Mouse (Mus musculus): Measurements from ENCODE around the gene Fam133b. TPM values are rescaled to one million over a fixed set of nuclear protein-coding genes. Genes with fewer than 3 reads are reported as not detected.

The Fam133b gene
- 29.6 and 30.6 TPM in 2 replicates for polyA plus RNA-seq (2012; rRNA removed)

DNA sequence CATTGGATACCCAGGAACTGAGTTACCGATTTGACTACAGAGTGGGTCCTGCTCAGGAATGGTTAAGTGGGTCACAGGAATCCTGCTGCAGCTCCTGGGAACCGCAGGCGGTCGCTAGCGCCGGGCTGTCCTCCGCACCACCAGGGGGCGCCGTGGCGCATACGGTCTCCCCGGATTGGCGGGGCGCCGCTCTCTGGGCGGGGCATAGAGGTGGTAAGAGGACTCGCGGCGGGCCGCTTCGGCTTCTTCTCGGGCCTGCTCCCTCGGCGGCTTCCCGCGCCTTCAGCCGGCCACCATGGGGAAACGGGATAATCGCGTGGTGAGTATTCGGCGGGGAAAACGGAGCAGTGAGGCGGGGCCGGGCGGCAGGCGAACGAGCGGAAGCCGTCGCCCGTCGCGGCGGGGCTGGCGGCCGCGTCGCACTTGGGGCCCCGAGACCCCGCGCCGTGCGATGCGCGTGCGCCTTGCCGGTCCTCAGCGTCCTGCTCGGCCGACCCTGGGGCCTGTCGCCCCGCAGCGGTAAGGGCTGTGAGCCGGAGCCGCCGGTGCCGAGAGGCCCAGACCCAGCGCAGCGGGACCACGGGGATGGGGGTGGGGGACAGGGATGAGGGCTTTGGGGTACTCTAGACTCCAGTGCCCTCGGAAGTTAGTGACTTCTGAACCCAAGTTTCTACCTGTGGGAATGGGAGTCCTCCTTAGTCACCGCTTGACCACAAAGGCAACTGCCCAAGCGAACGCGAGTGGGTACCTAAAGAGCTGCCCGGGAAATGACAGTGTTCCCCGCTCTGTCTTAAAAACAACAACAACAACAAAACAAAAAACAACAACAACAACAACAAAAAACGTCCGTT is at the start of gene Fam133b:
Gene Fam133b (plus strand): TSS at position 205 of the 851 bp plus-strand sequence.
- H3K27ac ChIP-seq (ENCODE audit: insufficient read depth, low read length) = peak within 1 kb of the TSS; percentile 85
- under 1% methylated on average over 73 of the region's 80 CpGs for WGBS
- H3K27me3 ChIP-seq (ENCODE audit: control insufficient read depth, insufficient read depth, low read length) = no peaks in the 10 kb centered on the region
- peak; percentile 91 to 96 for DNase-seq
- H3K4me3 ChIP-seq (replicated peaks; ENCODE audit: insufficient read depth, low read depth, low read length) = peak within 1 kb of the TSS; percentile 70
- peaks cover 8% of the 10 kb centered on the region for H3K4me1 ChIP-seq (ENCODE audit: control insufficient read depth, insufficient read depth, low read length)
- peak; percentile 73 for TF ChIP-seq CTCF (IDR thresholded peaks at IDR 0.05; ENCODE audit: borderline replicate concordance, insufficient read depth, low read depth, low read length)
- TF ChIP-seq POLR2A (IDR thresholded peaks at IDR 0.05; ENCODE audit: borderline replicate concordance, insufficient read depth, low read length) = peak; percentile 53; the same call in 1 of the 2 replicates

DNA sequence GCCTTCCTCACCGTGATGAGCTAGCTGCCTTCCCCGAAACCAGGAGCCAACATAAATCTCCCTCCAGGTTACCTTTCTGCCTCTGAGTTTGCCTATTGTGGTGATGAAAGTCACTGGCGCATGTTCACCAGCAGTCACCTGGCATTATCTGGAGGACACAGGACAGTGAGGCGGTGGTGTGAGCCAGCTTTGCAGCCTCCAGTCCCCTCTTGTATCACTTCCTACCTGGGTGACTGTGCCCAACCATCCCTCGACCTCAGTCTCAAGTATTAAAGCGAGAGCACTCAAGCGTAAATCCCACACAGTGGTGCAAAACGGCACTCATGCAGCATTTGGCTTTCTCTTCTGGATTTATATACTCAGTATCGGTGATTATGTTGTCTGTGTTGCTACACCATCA is 49.7 kb upstream of the Fam133b start:
- Histone ChIP-seq H3K4me1 (ENCODE audit: control insufficient read depth, insufficient read depth, low read length) (no peaks in the 10 kb centered on the region), H3K27me3 (ENCODE audit: control insufficient read depth, insufficient read depth, low read length) (no peaks in the 10 kb centered on the region), H3K27ac (ENCODE audit: insufficient read depth, low read length) (no peak overlapping the region), H3K4me3 (replicated peaks; ENCODE audit: insufficient read depth, low read depth, low read length) (no peak overlapping the region)
- 84% methylated on average over 9 of the region's 9 CpGs for WGBS
- no peak for DNase-seq
- TF ChIP-seq CTCF (IDR thresholded peaks at IDR 0.05; ENCODE audit: borderline replicate concordance, insufficient read depth, low read depth, low read length) (no peak), POLR2A (IDR thresholded peaks at IDR 0.05; ENCODE audit: borderline replicate concordance, insufficient read depth, low read length) (no peak)

DNA sequence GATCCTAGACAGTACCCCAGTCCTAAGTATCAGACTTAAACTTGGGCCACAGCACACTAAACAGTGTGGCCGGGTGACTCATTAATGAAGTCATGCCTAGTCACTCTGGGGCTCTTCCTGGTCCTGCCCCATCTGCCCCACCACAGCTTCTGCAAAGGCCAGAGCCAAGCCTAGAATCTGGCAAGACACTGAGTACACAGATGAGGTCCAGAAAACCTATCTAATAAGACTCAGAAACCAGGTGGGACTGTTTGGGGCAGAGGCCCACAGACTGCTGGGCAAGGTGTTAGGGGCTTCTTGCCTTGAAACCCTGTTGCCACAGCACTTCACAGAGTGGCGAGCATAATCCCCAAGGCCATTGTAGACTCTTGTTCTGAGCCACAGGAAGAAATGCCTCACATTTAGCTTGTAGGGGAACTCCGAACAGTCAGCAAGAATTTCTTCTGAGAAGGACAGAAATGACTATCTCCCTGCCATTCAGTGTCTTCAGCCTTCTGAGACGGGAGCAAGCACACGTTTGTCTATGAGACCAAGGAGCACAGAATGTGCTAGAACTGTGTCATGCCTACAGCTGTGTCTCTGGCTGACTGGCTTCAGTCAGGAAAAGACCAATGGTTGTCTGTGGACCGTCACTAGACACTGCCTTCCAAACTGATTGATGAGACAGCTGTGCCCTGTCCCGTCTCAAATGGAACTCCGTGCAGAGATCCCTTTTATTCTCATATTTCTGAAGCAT is 49.0 kb upstream of the Fam133b start:
- TF ChIP-seq CTCF (IDR thresholded peaks at IDR 0.05; ENCODE audit: borderline replicate concordance, insufficient read depth, low read depth, low read length) (no peak), POLR2A (IDR thresholded peaks at IDR 0.05; ENCODE audit: borderline replicate concordance, insufficient read depth, low read length) (no peak)
- Histone ChIP-seq H3K27me3 (ENCODE audit: control insufficient read depth, insufficient read depth, low read length) (no peaks in the 10 kb centered on the region), H3K27ac (ENCODE audit: insufficient read depth, low read length) (no peak overlapping the region), H3K4me3 (replicated peaks; ENCODE audit: insufficient read depth, low read depth, low read length) (no peak overlapping the region), H3K4me1 (ENCODE audit: control insufficient read depth, insufficient read depth, low read length) (no peaks in the 10 kb centered on the region)
- WGBS = 87% methylated on average over 8 of the region's 8 CpGs
- no peak for DNase-seq

DNA sequence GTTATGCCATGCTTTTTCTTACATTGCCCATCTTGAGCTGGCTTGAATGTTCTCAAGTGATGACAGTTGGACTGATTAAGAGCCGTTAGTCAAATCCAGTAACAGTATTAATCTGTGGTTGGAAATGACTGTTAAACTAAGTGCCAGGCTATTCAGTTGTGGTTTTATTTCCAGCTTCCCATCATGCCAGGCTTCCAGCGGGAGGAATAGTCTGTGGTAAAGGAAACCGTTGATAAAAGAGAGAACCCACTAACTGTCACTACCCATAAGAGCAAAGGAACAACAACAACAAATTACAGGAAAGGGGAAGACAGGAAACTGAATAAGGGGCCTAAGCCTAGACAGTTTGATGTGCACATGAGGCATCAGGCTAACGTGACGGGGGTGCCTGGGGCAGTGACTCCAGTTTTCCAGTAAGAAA is 46.1 kb upstream of the Fam133b start:
- 72% methylated on average over 5 of the region's 5 CpGs for WGBS
- no peaks in the 10 kb centered on the region for H3K4me1 ChIP-seq (ENCODE audit: control insufficient read depth, insufficient read depth, low read length)
- H3K4me3 ChIP-seq (replicated peaks; ENCODE audit: insufficient read depth, low read depth, low read length) = no peak overlapping the region
- TF ChIP-seq CTCF (IDR thresholded peaks at IDR 0.05; ENCODE audit: borderline replicate concordance, insufficient read depth, low read depth, low read length) = no peak
- TF ChIP-seq POLR2A (IDR thresholded peaks at IDR 0.05; ENCODE audit: borderline replicate concordance, insufficient read depth, low read length) = no peak
- H3K27ac ChIP-seq (ENCODE audit: insufficient read depth, low read length) = no peak overlapping the region
- no peaks in the 10 kb centered on the region for H3K27me3 ChIP-seq (ENCODE audit: control insufficient read depth, insufficient read depth, low read length)
- DNase-seq = no peak

DNA sequence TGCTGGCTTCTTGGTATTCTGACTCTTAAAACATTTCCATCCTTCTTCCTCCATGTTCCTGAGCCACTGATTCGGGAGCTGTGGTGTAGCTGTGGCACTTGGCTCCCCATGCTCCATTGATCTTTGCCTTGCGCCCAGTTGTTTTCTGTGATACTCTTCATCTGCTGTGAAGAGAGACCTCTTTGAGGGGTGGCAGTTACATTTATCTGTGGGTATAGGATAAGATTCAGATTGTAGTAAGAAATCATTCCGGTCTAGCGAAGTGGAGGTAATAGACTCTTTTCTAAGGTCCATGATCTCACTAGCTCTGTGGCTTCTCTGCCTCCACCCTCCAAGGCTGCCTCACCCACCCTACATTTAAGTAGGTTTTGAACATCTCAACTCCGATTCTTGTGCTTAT is 43.3 kb upstream of the Fam133b start:
- no peak for DNase-seq
- WGBS = 93% methylated on average over 5 of the region's 5 CpGs
- H3K4me3 ChIP-seq (replicated peaks; ENCODE audit: insufficient read depth, low read depth, low read length) = no peak overlapping the region
- H3K27ac ChIP-seq (ENCODE audit: insufficient read depth, low read length) = no peak overlapping the region
- H3K4me1 ChIP-seq (ENCODE audit: control insufficient read depth, insufficient read depth, low read length) = no peaks in the 10 kb centered on the region
- H3K27me3 ChIP-seq (ENCODE audit: control insufficient read depth, insufficient read depth, low read length) = no peaks in the 10 kb centered on the region
- TF ChIP-seq POLR2A (IDR thresholded peaks at IDR 0.05; ENCODE audit: borderline replicate concordance, insufficient read depth, low read length) = no peak
- no peak for TF ChIP-seq CTCF (IDR thresholded peaks at IDR 0.05; ENCODE audit: borderline replicate concordance, insufficient read depth, low read depth, low read length)

DNA sequence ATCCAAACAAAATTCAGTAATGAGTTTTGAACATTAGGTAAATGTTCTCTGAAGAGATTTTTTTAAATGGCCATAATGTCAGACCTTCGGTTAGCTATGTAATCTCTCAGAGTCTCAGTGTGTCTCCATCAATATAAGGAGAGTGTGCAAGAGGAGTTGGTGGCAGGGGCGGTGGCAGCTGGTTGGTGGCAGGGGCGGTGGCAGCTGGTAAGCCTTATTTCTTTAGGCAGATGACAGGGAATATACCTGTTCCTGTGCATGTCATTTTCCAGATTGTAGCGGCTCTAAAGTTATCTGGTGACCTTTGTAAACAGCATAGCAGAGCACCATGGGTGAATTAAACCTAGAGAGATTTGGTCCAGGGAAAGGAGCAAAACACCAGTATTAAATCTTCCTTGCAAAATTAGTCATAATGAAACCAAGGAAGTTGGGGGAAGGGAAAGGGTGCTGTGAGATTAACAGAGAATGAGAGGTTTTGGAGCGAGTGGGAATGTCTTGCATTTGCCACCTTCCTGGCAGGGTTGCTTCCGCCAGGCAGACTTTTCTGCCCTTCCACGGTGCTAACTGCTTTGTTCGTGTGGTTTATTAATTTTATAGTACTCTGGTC is 42.6 kb upstream of the Fam133b start:
- TF ChIP-seq CTCF (IDR thresholded peaks at IDR 0.05; ENCODE audit: borderline replicate concordance, insufficient read depth, low read depth, low read length) = no peak
- TF ChIP-seq POLR2A (IDR thresholded peaks at IDR 0.05; ENCODE audit: borderline replicate concordance, insufficient read depth, low read length) = no peak
- no peaks in the 10 kb centered on the region for H3K4me1 ChIP-seq (ENCODE audit: control insufficient read depth, insufficient read depth, low read length)
- H3K27me3 ChIP-seq (ENCODE audit: control insufficient read depth, insufficient read depth, low read length) = no peaks in the 10 kb centered on the region
- no peak for DNase-seq
- H3K27ac ChIP-seq (ENCODE audit: insufficient read depth, low read length) = no peak overlapping the region
- no peak overlapping the region for H3K4me3 ChIP-seq (replicated peaks; ENCODE audit: insufficient read depth, low read depth, low read length)
- 71% methylated on average over 8 of the region's 8 CpGs for WGBS

DNA sequence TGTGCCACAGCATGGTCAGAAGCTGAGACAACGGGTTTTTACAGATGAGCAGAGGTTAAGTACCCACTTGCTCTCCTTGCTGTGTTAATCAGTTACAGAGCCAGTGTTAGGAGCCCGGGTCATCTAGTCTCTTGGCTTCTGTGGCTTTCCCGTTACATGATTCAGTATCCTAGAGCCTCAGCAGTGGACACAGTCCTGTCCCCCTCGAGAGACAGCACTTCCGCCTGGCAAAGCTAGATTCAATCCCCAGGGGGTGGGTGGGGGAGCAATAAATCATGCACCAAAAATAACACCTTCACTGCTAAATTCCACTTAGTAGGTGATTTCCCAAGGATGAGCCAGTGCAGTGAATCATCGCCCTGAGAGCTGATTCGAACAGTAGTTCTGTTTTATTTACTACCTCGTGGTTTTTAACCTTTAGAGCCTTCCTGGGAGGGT is 42.0 kb upstream of the Fam133b start:
- Histone ChIP-seq H3K4me3 (replicated peaks; ENCODE audit: insufficient read depth, low read depth, low read length) (no peak overlapping the region), H3K27me3 (ENCODE audit: control insufficient read depth, insufficient read depth, low read length) (no peaks in the 10 kb centered on the region), H3K27ac (ENCODE audit: insufficient read depth, low read length) (no peak overlapping the region), H3K4me1 (ENCODE audit: control insufficient read depth, insufficient read depth, low read length) (no peaks in the 10 kb centered on the region)
- WGBS = 56% methylated on average over 8 of the region's 8 CpGs
- no peak for DNase-seq
- TF ChIP-seq POLR2A (IDR thresholded peaks at IDR 0.05; ENCODE audit: borderline replicate concordance, insufficient read depth, low read length) (no peak), CTCF (IDR thresholded peaks at IDR 0.05; ENCODE audit: borderline replicate concordance, insufficient read depth, low read depth, low read length) (no peak)
